Mouse (Mus musculus) inflammation-experienced regulatory T-cells, adult 6 months (primary cell): Measurements from ENCODE around the gene Sh3pxd2a. TPM values are rescaled to one million over a fixed set of nuclear protein-coding genes. Genes with fewer than 3 reads are reported as not detected.

Source experiments
- ATAC-seq: one replicate; pipeline ENCODE4 v1.8.0; 2017
- polyA plus RNA-seq, 3 experiments: library from polyadenylated mRNA; unstranded; fragments of 100-300 nt; shearing (Covaris generic); gene quantifications; one replicate each; pipeline ENCODE4 v1.2.1; 2017

Gene Sh3pxd2a
- polyA plus RNA-seq, 3 experiments from 2014 or later: 0.30 to 0.87 (median 0.54) TPM

DNA sequence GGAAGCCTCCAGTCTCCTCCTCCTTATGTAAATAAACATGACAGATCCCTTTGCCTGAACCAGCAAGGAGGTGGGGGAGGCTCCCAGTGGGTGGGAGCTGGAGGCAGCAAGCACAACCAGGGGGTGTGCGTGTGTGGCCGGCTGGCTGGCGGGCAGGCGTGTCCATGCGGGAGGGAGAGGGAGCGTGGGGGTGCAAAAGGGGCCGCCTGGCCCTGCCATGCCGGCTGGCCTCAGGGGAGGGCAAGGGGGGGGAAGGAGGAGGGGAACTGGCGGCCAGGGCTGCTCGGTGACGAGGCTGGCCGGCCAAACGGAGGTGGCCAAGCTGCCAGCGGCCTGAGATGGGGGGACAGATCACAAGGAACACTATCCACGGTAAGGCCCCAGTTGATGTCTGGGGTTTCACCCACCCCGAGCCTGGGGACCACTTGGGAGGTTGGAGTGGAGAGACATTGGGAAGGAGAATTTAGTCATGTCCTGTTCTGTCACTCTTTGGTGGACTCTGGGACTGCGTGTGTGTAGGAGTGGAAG is 235.4 kb downstream of the Sh3pxd2a start:
- ATAC-seq: no peak

DNA sequence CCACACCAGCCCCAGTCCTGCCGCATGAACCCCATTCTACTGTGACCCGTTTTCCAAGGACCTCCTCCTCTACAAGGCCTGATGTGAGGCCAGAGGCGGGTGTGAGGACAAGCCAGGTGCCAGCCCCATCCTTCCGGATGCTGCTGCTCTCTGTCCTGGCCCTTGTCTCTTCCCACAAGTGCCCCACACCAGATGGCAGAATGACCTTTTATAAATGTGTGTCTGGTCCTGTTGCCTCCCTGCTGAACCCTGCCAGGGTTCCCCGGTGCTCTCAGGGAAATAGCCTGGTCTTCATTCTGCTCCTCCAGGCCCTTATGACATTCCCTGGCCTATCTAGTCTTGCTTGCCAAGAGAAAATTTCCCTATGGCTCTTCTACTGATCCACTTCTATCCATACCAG is 238.4 kb downstream of the Sh3pxd2a start:
- no peak for ATAC-seq

- no peak for ATAC-seq
Observed at GRCm38 (mm10) chr19:47224743-47225142, 239.5 kb downstream of the Sh3pxd2a start.

DNA sequence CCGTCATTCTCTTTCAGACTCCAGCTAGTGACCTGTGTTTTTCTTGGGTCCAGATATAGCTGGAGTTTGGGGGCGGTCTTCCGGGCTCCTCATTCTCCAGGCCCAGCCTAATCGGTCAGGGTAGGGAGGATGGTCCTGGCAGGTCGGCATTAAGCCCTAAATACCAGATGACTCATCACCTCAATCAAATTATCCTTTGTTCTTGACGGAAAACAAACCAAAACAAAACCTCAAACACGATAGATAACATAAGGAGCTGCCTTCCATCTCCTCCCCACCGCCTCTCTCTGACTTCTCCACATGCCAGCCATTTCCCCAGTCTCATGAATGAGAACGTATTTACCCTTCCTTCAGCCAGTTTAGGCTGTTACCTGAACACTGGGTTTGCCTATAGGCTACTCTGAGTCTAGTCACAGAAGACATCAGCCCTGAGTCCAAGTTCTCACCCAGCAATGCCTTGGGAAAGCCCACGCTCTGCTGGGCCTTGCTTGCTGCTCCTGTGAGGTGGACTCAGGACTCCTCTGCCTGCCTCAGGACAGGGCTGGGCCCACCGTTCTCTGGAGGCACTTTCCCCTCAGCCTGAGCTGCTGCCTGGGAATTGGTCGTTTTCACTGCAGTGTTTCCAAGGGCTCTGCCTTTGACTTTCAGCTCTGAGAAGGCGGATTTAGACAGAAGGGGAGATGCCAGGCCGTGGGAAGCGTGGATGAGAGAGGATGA is 241.2 kb downstream of the Sh3pxd2a start:
- no peak for ATAC-seq

- no peak for ATAC-seq
Observed at GRCm38 (mm10) chr19:47222154-47222840, 241.9 kb downstream of the Sh3pxd2a start.

DNA sequence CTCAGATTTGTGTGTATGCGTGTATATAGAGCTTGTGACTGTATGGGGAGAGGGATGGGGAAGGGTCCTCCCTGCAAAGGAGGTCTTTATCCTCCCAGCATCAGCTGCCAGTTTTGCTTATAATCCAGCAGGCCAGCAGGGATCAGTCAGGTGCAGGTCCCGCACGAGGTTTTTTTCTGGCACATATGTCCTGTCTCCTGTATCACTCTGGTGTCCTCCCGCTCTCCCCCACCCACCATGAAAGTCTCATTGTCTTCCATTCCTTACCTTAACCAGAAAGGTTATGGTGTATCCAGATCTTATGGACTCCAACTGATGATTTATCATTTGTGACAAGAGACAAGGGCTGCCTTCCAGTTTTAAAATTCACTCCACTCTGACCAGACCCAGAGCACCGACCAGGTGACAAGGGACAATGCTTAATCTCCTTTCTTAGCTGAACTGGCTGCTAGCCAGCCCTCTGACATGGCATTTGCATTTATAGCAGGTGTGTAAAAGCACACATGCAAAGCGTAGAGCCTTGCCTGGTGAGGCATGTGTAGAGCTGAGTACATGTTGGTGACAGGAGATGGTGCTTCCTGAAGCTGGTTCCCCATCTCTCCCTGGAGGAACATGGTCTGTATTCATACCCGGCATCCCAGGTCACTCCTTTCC is 242.6 kb downstream of the Sh3pxd2a start:
- no peak for ATAC-seq

- no peak for ATAC-seq
Observed at GRCm38 (mm10) chr19:47221006-47221405, 243.2 kb downstream of the Sh3pxd2a start.

- ATAC-seq: no peak
Observed at GRCm38 (mm10) chr19:47220232-47220631, 244.0 kb downstream of the Sh3pxd2a start.

GRCm38 (mm10) chr19:47219622-47220021 is 244.6 kb downstream of the Sh3pxd2a start:
- ATAC-seq: no peak

DNA sequence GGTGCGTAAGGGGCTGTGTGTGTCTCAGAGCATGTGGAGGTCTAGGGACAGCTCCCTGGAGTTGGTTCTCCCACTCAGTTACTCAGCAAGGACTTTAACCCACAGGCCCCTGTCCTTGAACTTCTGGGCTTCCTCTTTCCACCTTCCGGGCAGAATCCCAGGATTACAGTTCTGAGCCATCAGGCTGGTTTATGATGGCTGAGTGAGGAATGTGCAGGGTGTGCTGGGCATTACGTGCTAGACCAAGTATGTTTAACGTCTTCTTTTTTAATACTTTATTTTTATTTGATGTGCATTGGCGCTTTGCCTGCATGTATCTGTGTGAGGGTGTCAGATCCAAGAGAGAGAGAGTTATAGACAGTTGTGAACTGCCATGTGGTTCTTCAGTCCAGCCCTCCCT is 247.4 kb downstream of the Sh3pxd2a start:
- ATAC-seq: no peak

GRCm38 (mm10) chr19:47213470-47213869 is 250.7 kb downstream of the Sh3pxd2a start:
- ATAC-seq: no peak

DNA sequence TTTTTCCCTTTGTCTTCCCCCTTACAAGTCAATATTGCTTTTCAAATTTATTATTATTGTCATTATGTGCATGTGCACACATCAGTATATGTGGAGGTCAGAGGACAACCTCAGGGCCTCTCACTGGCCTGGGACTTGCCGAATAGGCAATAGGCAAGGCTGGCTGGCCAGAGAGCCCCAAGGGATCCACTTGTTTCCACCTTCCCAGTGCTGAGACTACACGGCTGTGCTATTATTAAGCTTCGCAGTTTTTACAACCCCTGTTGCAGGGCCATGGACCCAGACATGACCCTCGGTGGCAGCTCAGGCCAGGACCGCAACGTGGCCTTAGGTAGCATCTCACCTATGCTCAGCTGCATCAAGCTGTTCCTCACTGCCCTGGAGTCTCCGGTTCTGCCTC is 251.8 kb downstream of the Sh3pxd2a start:
- ATAC-seq: no peak

DNA sequence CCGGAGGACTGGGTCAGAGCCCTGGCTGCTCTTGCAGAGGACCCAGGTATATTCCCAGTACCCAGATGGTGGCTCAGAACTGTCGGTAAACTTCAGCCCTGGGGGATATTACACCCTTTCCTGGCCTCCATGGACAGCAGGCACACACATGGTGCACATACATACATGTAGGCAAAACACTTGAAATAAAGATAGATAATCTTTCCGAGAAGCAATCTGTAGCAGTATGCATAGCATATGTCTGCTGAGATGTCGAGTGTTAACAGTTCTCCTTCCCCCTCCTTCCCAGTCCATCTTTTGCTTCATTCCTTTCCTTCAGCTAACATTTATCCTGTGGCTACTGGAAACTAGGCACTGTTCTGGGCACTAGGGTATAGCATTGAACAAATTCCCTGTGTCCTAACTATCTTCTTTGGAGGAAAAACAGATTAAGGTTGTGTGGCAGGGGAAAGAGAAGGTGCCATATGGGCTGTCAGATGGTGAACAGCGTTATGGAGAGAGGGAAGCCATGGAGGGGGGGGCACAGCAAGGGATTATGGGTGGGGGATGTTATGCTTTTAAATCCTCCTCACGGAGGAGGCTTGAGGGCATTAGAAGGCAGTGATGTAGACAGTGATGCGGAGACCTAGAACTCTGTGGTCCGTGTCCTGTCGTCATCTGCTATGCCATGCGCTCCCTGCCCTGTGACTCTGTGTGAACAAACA is 252.4 kb downstream of the Sh3pxd2a start:
- no peak for ATAC-seq

GRCm38 (mm10) chr19:47210432-47210831 is 253.8 kb downstream of the Sh3pxd2a start:
- ATAC-seq: no peak

Other genes starting within 250 kb of the Sh3pxd2a start
- gene Stn1, start 73.1 kb upstream of the Sh3pxd2a start, polyA plus RNA-seq: 10 to 100 TPM; 27.8 to 36.9 (median 31.0) TPM
- 10 to 100 TPM; 15.1 to 18.3 (median 17.7) TPM for gene Slk, start 115.3 kb upstream of the Sh3pxd2a start, polyA plus RNA-seq
- not detected for gene Col17a1, start 227.7 kb upstream of the Sh3pxd2a start, polyA plus RNA-seq